Mouse (Mus musculus): ENCODE results near the gene Clk2.
A peak's percentile ranks its signal among the peaks of the same experiment; 100 is the strongest.
"Not testable (repeated sequence)": the region's sequence is repeated elsewhere in the genome, so short reads cannot be mapped to it uniquely, and the experiment has no call there.

Gene Clk2

GRCm38 (mm10) chr3:89161207-89161606 lies 3.4 kb upstream of the Clk2 start:
- not testable (repeated sequence) for DNase-seq

- DNase-seq, result no peak
Observed at GRCm38 (mm10) chr3:89161786-89162185, 2.8 kb upstream of the Clk2 start.

- no peak for DNase-seq
Observed at GRCm38 (mm10) chr3:89163123-89163522, 1.5 kb upstream of the Clk2 start.

- no peak for DNase-seq
Observed at GRCm38 (mm10) chr3:89163643-89164245, 851 bp upstream of the Clk2 start.

GRCm38 (mm10) chr3:89165268-89165870 lies 774 bp downstream of the Clk2 start:
- no peak for DNase-seq

- DNase-seq, result no peak
Observed at GRCm38 (mm10) chr3:89166945-89167344, 2.4 kb downstream of the Clk2 start.

- DNase-seq, result no peak
Observed at GRCm38 (mm10) chr3:89174844-89175243, 10.2 kb downstream of the Clk2 start.

GRCm38 (mm10) chr3:89175544-89175943 lies 10.9 kb downstream of the Clk2 start:
- no peak for DNase-seq

- no peak for DNase-seq
Observed at GRCm38 (mm10) chr3:89176421-89176820, 11.8 kb downstream of the Clk2 start.

GRCm38 (mm10) chr3:89177242-89178106 lies 12.9 kb downstream of the Clk2 start, which contains the start of gene Scamp3:
Gene Scamp3 (plus strand): TSS chr3:89177473.
- peak; percentile 81 for DNase-seq

- no peak for DNase-seq
Observed at GRCm38 (mm10) chr3:89178107-89178385, 13.5 kb downstream of the Clk2 start.

GRCm38 (mm10) chr3:89179056-89179455 lies 14.5 kb downstream of the Clk2 start:
- no peak for DNase-seq

- no peak for DNase-seq
Observed at GRCm38 (mm10) chr3:89181749-89182500, 17.3 kb downstream of the Clk2 start.

GRCm38 (mm10) chr3:89182531-89183057 lies 18.0 kb downstream of the Clk2 start:
- DNase-seq, result no peak

GRCm38 (mm10) chr3:89183058-89183958 lies 18.7 kb downstream of the Clk2 start, which contains the start of gene Fam189b:
Gene Fam189b (plus strand): TSS chr3:89183143.
- DNase-seq, result peak; percentile 85

GRCm38 (mm10) chr3:89183959-89184315 lies 19.3 kb downstream of the Clk2 start:
- peak; percentile 55 for DNase-seq

- no peak for DNase-seq
Observed at GRCm38 (mm10) chr3:89187197-89187596, 22.6 kb downstream of the Clk2 start.

GRCm38 (mm10) chr3:89187690-89188477 lies 23.3 kb downstream of the Clk2 start:
- DNase-seq, result no peak

- no peak for DNase-seq
Observed at GRCm38 (mm10) chr3:89188478-89188875, 23.9 kb downstream of the Clk2 start.

- no peak for DNase-seq
Observed at GRCm38 (mm10) chr3:89190436-89190835, 25.8 kb downstream of the Clk2 start.

GRCm38 (mm10) chr3:89193351-89193750 lies 28.8 kb downstream of the Clk2 start:
- no peak for DNase-seq

Measured in right cerebral cortex, postnatal 4 days (tissue).